Mouse (Mus musculus) embryonic fibroblast, embryonic 13.5 days (primary cell): ENCODE results near the gene Lingo1. TPM values are rescaled to one million over a fixed set of nuclear protein-coding genes. Genes with fewer than 3 reads are reported as not detected.

ENCODE experiments used
- H3K27ac ChIP-seq: 2 replicates; pipeline ENCODE4 v1.5.1; 2012; ENCODE audit warnings: low read length, control low read depth, inconsistent platforms; ENCODE audit not compliant: insufficient read depth
- H3K4me1 ChIP-seq: 2 replicates; pipeline ENCODE4 v1.6.1; 2011; ENCODE audit warnings: low read length; ENCODE audit not compliant: control insufficient read depth, insufficient read depth
- H3K4me3 ChIP-seq: 2 replicates; pipeline ENCODE4 v1.5.1; 2011; ENCODE audit warnings: mild to moderate bottlenecking, control low read depth, low read length; ENCODE audit not compliant: insufficient read depth
- CTCF ChIP-seq: IDR thresholded peaks from 2 replicates; pipeline ENCODE4 v1.5.1; 2011; ENCODE audit warnings: mild to moderate bottlenecking, control low read depth, low read length, moderate library complexity, borderline replicate concordance; ENCODE audit not compliant: insufficient read depth
- POLR2A ChIP-seq: IDR thresholded peaks from 2 replicates; pipeline ENCODE4 v1.6.1; 2011; ENCODE audit warnings: low read depth, mild to moderate bottlenecking, control low read depth, low read length, moderate library complexity
- polyA plus RNA-seq: library from polyadenylated mRNA; stranded (reverse); fragments of >200 nt; gene quantifications from 2 replicates; pipeline ENCODE4 v1.2.4, GENCODE M21; 2011; ENCODE audit warnings: low read depth; ENCODE audit not compliant: missing spikeins, insufficient read length

Gene Lingo1
- polyA plus RNA-seq, 1 experiment, result 3.7 TPM

DNA sequence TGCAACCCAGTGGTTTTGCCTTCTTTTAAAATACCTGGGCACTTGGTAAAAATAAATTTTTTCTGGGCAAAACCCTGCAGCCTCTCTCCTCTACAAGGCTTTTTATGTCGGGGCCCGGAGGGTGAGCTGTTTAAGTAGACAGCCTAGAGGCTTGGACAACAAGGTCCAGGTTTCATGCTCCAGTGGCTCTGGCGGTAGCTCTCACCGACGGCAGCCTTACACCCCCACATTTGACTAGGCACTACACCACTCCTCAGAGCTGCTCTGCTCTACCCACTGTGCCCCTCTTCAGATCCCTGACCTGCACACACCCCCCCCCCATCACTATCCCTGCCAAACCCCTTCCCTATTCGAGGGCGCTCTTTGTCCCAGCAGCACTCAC, 212.2 kb downstream of the Lingo1 start:
- TF ChIP-seq CTCF, result no peak
- TF ChIP-seq POLR2A, result no peak
- H3K4me3 ChIP-seq, result no peak overlapping the region
- no peaks in the 10 kb centered on the region for H3K4me1 ChIP-seq
- no peak overlapping the region for H3K27ac ChIP-seq

DNA sequence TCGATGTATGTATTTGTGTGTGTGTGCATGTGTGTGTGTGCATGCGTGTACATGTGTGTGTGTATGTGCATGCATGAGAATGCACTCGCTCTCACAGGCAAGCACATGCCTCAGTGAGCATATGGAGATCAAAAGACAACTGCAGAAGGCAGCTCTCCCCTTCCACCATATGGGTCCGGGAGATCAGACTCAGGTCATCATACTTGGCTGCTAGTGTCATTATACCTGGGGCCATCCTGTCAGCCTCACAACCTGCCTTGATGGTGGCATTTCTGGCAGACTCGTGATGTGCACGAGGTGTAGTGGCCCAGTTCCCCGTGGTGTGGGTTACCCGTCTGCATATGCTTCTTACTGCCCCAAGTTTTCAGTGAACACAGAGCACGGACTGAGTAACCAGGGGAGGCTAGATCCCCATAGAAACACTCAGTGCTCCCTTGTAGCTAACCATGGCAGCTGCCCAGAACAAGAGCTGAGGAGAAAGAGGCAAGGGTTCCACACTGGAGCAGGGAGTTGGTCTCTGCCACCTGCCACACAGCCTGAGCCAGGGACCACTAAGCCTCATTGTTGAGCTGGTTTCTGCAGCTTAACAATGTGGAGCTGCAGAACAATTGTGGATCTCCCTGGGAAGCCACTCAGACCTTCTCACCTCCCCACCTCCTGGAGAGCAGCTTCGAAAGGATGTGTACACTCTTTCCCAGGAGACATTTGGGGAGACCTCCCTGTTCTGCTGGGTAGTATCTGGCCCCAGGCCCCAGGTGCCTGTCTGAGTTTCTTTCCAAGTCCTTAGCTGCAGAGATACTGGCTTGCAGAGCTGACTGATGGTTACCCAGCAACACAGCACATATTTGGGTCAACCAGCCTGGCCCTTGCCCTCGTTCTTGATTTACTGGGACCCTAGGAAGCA, 212.9 kb downstream of the Lingo1 start:
- TF ChIP-seq POLR2A (no peak), CTCF (no peak)
- Histone ChIP-seq H3K4me1 (no peaks in the 10 kb centered on the region), H3K4me3 (no peak overlapping the region), H3K27ac (no peak overlapping the region)

DNA sequence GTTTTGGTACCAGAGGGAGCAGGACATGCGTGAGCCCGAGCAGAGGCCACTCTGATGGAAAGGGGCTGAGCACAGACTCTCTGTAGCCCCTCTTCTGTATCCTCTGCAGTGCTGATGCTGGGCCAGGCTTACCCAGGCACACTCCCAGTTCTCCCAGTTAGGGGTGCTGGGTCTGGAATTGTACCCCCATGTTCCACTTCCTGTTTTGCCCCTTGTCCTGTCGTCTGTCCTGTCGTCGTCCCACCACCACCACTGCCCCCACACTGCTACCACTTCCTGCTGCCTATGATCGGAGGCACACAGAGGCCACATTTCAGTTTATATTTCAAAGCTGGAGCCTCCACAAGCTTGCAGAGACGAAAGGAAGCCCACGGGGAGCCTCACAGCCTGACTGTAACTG, 213.6 kb downstream of the Lingo1 start:
- Histone ChIP-seq H3K27ac (no peak overlapping the region), H3K4me1 (no peaks in the 10 kb centered on the region), H3K4me3 (no peak overlapping the region)
- TF ChIP-seq POLR2A, result no peak

DNA sequence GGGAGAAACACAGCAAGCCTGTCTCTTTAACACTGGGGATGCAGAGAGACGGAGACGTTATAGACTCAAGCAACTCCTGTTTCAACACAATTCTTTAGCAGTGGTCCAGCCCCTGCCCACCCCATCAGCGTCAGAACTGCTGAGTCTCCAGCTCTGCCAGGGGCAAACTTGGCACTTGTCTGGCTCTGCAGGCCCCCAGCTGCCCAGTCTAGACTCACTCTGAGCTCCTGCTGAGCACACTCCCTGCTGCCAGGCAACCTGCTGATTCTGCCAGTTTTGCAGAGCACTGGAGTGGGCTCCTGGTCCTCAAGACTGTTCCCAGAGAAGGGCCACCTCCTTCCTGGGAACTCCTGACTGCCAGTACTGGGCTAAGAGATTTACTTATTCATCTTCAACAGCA, 214.6 kb downstream of the Lingo1 start:
- TF ChIP-seq CTCF (no peak), POLR2A (no peak)
- H3K4me3 ChIP-seq, result no peak overlapping the region
- H3K27ac ChIP-seq, result no peak overlapping the region
- H3K4me1 ChIP-seq, result no peaks in the 10 kb centered on the region

DNA sequence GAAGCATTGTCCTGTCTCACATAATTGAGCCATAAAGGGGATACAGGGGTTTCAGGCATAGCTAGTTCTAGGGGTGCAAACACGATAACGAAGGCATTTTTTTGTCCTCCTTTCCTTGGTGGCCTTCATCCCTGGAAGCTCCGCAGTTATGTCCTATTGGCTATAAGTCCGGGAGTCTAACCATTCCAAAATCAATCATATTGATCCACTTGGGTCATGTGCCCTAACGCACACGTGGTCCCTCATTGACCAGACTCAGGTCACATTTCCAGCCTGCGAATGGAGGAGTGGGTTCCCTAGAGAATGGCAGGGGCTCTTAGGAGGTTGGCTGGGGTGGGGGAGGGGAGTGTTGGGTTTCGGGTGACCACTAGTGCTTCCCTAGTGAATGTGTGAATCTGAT, 215.3 kb downstream of the Lingo1 start:
- Histone ChIP-seq H3K27ac (no peak overlapping the region), H3K4me1 (no peaks in the 10 kb centered on the region), H3K4me3 (no peak overlapping the region)
- TF ChIP-seq CTCF (no peak), POLR2A (no peak)

DNA sequence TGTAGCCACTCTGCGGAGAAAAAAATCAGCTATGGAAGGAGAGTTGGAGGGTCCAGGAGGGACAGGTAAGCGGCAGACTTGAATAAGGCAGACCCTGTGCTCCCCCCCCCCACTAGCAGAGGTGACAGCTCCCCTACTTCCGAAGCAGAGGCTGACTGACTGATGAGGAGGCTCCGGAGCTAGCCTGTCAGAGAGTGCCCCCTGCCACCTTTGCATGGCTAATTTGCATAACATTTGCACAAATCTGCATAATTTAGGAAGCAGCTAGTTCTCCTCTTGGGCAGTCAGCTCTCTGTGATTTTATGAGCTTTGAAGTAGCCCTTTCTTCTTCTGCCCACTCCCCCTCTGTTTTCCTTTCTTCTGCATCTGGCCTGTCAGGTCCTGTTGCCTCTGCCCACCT, 216.2 kb downstream of the Lingo1 start:
- Histone ChIP-seq H3K4me1 (no peaks in the 10 kb centered on the region), H3K4me3 (no peak overlapping the region), H3K27ac (no peak overlapping the region)
- TF ChIP-seq CTCF (no peak), POLR2A (no peak)

DNA sequence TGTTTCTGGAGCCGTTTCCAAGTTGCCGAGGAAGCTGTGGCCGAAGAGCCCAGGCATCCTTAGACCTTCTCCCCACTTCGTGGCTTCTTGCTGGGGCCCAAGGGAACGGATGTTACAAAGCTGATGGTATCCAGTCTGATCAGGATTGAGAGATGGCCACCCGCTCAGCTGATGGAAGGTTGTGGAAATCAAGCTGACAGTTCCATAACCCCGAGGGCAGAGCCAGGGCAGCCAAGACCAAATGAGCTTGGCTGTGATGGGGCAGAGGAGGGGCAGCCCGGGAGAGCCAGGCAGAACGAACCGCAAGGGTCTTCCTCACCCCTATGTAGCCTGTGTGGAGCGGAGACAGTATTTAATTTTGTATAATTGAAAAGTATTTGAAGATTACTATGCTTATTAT, 218.9 kb downstream of the Lingo1 start:
- Histone ChIP-seq H3K4me1 (no peaks in the 10 kb centered on the region), H3K4me3 (no peak overlapping the region), H3K27ac (no peak overlapping the region)
- TF ChIP-seq POLR2A, result no peak
- no peak for TF ChIP-seq CTCF

DNA sequence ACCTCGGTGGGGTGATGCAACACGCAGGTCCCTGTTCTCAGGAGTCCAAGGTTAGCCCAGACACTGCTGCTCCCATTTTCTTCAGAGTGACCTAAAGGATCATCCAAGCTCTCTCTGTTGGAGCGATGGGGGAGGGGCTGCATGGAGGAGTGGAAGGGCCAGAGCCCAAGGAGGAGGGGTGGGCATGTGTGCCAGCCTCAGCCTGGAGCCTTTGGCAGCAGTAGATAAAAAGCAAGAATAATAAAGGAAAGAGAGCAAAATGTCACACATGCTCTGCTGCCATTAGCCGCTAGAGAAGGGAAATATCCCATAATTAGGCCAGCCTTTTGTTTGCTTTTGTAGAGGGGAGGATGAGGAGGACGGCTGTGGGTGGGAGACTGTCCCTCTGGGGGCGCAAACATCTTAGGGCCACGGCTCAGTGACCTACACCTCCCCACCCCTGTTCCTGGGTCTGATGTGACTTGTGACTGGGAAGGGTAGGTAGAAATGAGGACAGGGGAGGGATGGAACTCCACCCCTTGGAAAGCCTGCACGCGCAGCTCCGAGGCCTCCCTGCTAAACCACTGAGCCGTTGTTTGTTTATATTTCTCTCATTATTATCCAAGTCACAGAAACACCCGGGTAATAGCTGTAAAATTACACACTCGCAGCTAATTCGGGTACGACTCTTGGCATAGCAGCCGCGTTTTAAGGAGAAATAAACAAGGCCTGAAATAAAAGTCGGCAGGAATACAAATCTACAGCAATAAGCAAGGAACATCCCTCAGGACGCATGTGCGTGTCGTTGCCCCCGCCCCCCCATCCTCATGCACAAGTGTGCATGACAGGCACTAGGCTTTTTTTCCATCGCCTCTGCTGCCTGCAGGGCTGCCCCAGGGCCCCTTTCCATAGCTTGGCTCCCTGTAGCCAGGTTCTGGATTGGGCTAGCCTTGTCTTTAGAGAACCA, 223.5 kb downstream of the Lingo1 start:
- no peaks in the 10 kb centered on the region for H3K4me1 ChIP-seq
- no peak overlapping the region for H3K4me3 ChIP-seq
- TF ChIP-seq CTCF, result no peak
- TF ChIP-seq POLR2A, result no peak
- H3K27ac ChIP-seq, result no peak overlapping the region

Other genes starting within 250 kb of the Lingo1 start
- gene Odf3l1, start 68.2 kb upstream of the Lingo1 start, polyA plus RNA-seq, result not detected in 2 replicates
- 48.4 and 76.1 TPM in 2 replicates for gene Cspg4, start 68.6 kb upstream of the Lingo1 start, polyA plus RNA-seq
- gene Snx33, start 131.9 kb upstream of the Lingo1 start, polyA plus RNA-seq, result 18.1 and 20.7 TPM in 2 replicates
- 92.7 and 107 TPM in 2 replicates for gene Imp3, start 141.0 kb upstream of the Lingo1 start, polyA plus RNA-seq
- 14.1 and 14.5 TPM in 2 replicates for gene Snupn, start 154.4 kb upstream of the Lingo1 start, polyA plus RNA-seq
- 74.5 and 79.8 TPM in 2 replicates for gene Ptpn9, start 198.5 kb upstream of the Lingo1 start, polyA plus RNA-seq